ENCODE assay signal across 9 mouse cellular contexts in the genomic region with DNA sequence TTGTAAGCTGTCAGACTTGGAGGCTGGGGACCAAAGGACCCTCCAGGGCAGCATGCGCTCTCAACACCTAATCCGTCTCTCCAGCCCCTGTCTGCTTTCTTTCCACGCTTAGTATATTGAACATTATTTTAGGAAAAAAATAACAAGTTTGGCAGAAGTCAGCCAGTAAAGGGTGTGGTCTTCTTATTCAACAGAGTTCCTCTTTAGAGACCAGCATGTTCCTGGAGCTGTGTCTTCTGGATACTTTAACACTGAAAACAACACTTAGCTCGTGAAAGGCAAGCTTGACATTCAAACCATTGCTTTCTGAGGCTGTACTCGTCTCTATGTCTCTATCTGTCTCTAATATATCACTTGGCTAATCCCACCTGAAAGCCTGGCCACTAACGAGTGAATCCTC.
"Had no signal": no experiment of that assay in that cellular context is flagged by ENCODE, and none has a peak within 500 bp of the region (broad histone marks: within the 10 kb centered on the region; RNA-seq: fewer than 3 reads in every experiment).

No protein-coding gene starts in this region.

- ATAC-seq: liver, postnatal 0 days; lung, postnatal 0 days; midbrain, embryonic 16.5 days had no signal

- DNase-seq: liver, postnatal 0 days; lung, adult 2 months; midbrain, embryonic 14.5 days; right cerebral cortex, postnatal 14 days; thymus, adult 2 months; thymus, postnatal 25 days; thymus, postnatal 4 days had no signal
